Mouse (Mus musculus) heart, embryonic 10.5 days (tissue): ENCODE data around the gene Susd4. TPM values are rescaled to one million over a fixed set of nuclear protein-coding genes. Genes with fewer than 3 reads are reported as not detected.

Experiments used
- DNase-seq: peaks from one replicate; pipeline ENCODE4 v3.0.0-alpha.2; 2017; ENCODE audit warnings: low spot score
- H3K27ac ChIP-seq: fragments of 300-500 bp; sonication (generic); 2 replicates; pipeline ENCODE4 v1.5.1; 2016; ENCODE audit warnings: mild to moderate bottlenecking
- H3K27me3 ChIP-seq: fragments of 300-500 bp; sonication (generic); 2 replicates; pipeline ENCODE4 v1.6.1; 2016; ENCODE audit warnings: mild to moderate bottlenecking; ENCODE audit not compliant: poor library complexity, insufficient read depth, severe bottlenecking
- H3K36me3 ChIP-seq: fragments of 300-500 bp; sonication (generic); 2 replicates; pipeline ENCODE4 v1.6.1; 2016; ENCODE audit warnings: mild to moderate bottlenecking, moderate library complexity
- H3K4me1 ChIP-seq: fragments of 300-500 bp; sonication (generic); 2 replicates; pipeline ENCODE4 v1.6.1; 2016; ENCODE audit warnings: mild to moderate bottlenecking
- H3K4me3 ChIP-seq: fragments of 300-500 bp; sonication (generic); 2 replicates; pipeline ENCODE4 v1.5.1; 2016; ENCODE audit warnings: mild to moderate bottlenecking, moderate library complexity
- H3K9me3 ChIP-seq: fragments of 300-500 bp; sonication (generic); 2 replicates; pipeline ENCODE4 v1.6.1; 2016; ENCODE audit warnings: mild to moderate bottlenecking, moderate library complexity
- WGBS: fragments of 180-500 bp; shearing (Covaris S2); methylation state at CpG from one replicate; pipeline ENCODE4 v1.1.7; 2016; 5-methylcytosine and 5-hydroxymethylcytosine counted together
- polyA plus RNA-seq: library from polyadenylated mRNA; unstranded; fragments of >200 nt; fragmentation: Nextera tagmentation; extraction: Ambion mirVana; gene quantifications from 2 replicates; pipeline ENCODE4 v1.2.1, GENCODE M21; 2016

The Susd4 gene
- polyA plus RNA-seq, 1 experiment from 2014 or later = 9.4 TPM

- Histone ChIP-seq H3K9me3 (no peaks in the 10 kb centered on the region), H3K4me3 (no peak overlapping the region), H3K27me3 (no peaks in the 10 kb centered on the region), H3K27ac (no peak overlapping the region), H3K36me3 (no peaks in the 10 kb centered on the region), H3K4me1 (peaks cover 11% of the 10 kb centered on the region)
- DNase-seq = no peak
- 87% methylated on average over 4 of the region's 4 CpGs for WGBS
These were observed 150.7 kb downstream of the Susd4 start for GRCm38 (mm10) chr1:182914121-182914908.

- Histone ChIP-seq H3K27ac (no peak overlapping the region), H3K27me3 (no peaks in the 10 kb centered on the region), H3K4me1 (peaks cover under 1% of the 10 kb centered on the region), H3K9me3 (no peaks in the 10 kb centered on the region), H3K36me3 (no peaks in the 10 kb centered on the region), H3K4me3 (no peak overlapping the region)
- WGBS = 91% methylated on average over 5 of the region's 5 CpGs
- DNase-seq = no peak
These were observed 152.5 kb downstream of the Susd4 start for GRCm38 (mm10) chr1:182916166-182916565.

GRCm38 (mm10) chr1:182918718-182919346 is 155.2 kb downstream of the Susd4 start:
- DNase-seq = no peak
- H3K9me3 ChIP-seq = no peaks in the 10 kb centered on the region
- H3K27me3 ChIP-seq = no peaks in the 10 kb centered on the region
- H3K36me3 ChIP-seq = no peaks in the 10 kb centered on the region
- H3K4me1 ChIP-seq = no peaks in the 10 kb centered on the region; the same call in 1 of the 2 replicates
- 57% methylated on average over 8 of the region's 8 CpGs for WGBS
- H3K27ac ChIP-seq = no peak overlapping the region
- no peak overlapping the region for H3K4me3 ChIP-seq

- Histone ChIP-seq H3K27me3 (no peaks in the 10 kb centered on the region), H3K4me1 (peaks cover 9% of the 10 kb centered on the region), H3K27ac (no peak overlapping the region), H3K36me3 (no peaks in the 10 kb centered on the region), H3K9me3 (no peaks in the 10 kb centered on the region), H3K4me3 (no peak overlapping the region)
- 83% methylated on average over 4 of the region's 4 CpGs for WGBS
- DNase-seq = no peak
These were observed 159.2 kb downstream of the Susd4 start for GRCm38 (mm10) chr1:182922824-182923223.

- H3K36me3 ChIP-seq = no peaks in the 10 kb centered on the region
- WGBS = 89% methylated on average over 6 of the region's 6 CpGs
- H3K9me3 ChIP-seq = no peaks in the 10 kb centered on the region
- no peaks in the 10 kb centered on the region for H3K27me3 ChIP-seq
- peaks cover 9% of the 10 kb centered on the region; the same call in 1 of the 2 replicates for H3K4me1 ChIP-seq
- DNase-seq = no peak
- no peak overlapping the region for H3K27ac ChIP-seq
- H3K4me3 ChIP-seq = no peak overlapping the region
These were observed 162.8 kb downstream of the Susd4 start for GRCm38 (mm10) chr1:182926465-182926864.

GRCm38 (mm10) chr1:182927878-182928851 is 164.5 kb downstream of the Susd4 start:
- WGBS = 73% methylated on average over 19 of the region's 19 CpGs

GRCm38 (mm10) chr1:182935469-182935868 is 171.8 kb downstream of the Susd4 start:
- no peak overlapping the region for H3K27ac ChIP-seq
- no peaks in the 10 kb centered on the region for H3K4me1 ChIP-seq
- no peak for DNase-seq
- H3K9me3 ChIP-seq = no peaks in the 10 kb centered on the region
- 44% methylated on average over 6 of the region's 6 CpGs for WGBS
- no peaks in the 10 kb centered on the region for H3K27me3 ChIP-seq
- no peaks in the 10 kb centered on the region for H3K36me3 ChIP-seq
- H3K4me3 ChIP-seq = no peak overlapping the region

More at GRCm38 (mm10) chr1:182927878-182928851, 164.5 kb downstream of the Susd4 start:
- no peak overlapping the region for H3K4me3 ChIP-seq
- H3K27ac ChIP-seq = no peak overlapping the region
- DNase-seq = no peak
- H3K27me3 ChIP-seq = no peaks in the 10 kb centered on the region
- H3K36me3 ChIP-seq = no peaks in the 10 kb centered on the region
- H3K4me1 ChIP-seq = peaks cover 9% of the 10 kb centered on the region; the same call in 1 of the 2 replicates
- H3K9me3 ChIP-seq = no peaks in the 10 kb centered on the region

- H3K27me3 ChIP-seq = no peaks in the 10 kb centered on the region
- 76% methylated on average over 10 of the region's 10 CpGs for WGBS
- DNase-seq = no peak
These were observed 173.9 kb downstream of the Susd4 start for GRCm38 (mm10) chr1:182937486-182938120.

GRCm38 (mm10) chr1:182941921-182942320 is 178.3 kb downstream of the Susd4 start:
- no peaks in the 10 kb centered on the region for H3K36me3 ChIP-seq
- H3K9me3 ChIP-seq = no peaks in the 10 kb centered on the region
- no peak overlapping the region for H3K4me3 ChIP-seq
- H3K4me1 ChIP-seq = no peaks in the 10 kb centered on the region
- no peak overlapping the region for H3K27ac ChIP-seq
- H3K27me3 ChIP-seq = no peaks in the 10 kb centered on the region
- DNase-seq = no peak
- WGBS = 81% methylated on average over 2 of the region's 2 CpGs

More at GRCm38 (mm10) chr1:182937486-182938120, 173.9 kb downstream of the Susd4 start:
- Histone ChIP-seq H3K4me1 (no peaks in the 10 kb centered on the region), H3K27ac (no peak overlapping the region), H3K4me3 (no peak overlapping the region), H3K36me3 (no peaks in the 10 kb centered on the region), H3K9me3 (no peaks in the 10 kb centered on the region)

- no peaks in the 10 kb centered on the region for H3K27me3 ChIP-seq
- 77% methylated on average over 3 of the region's 3 CpGs for WGBS
These were observed 180.3 kb downstream of the Susd4 start for GRCm38 (mm10) chr1:182943911-182944310.

GRCm38 (mm10) chr1:182944638-182945037 is 181.0 kb downstream of the Susd4 start:
- Histone ChIP-seq H3K4me3 (no peak overlapping the region), H3K27me3 (no peaks in the 10 kb centered on the region), H3K27ac (no peak overlapping the region), H3K36me3 (no peaks in the 10 kb centered on the region), H3K4me1 (no peaks in the 10 kb centered on the region), H3K9me3 (no peaks in the 10 kb centered on the region)
- 78% methylated on average over 5 of the region's 5 CpGs for WGBS
- DNase-seq = no peak

More at GRCm38 (mm10) chr1:182943911-182944310, 180.3 kb downstream of the Susd4 start:
- no peak overlapping the region for H3K27ac ChIP-seq
- DNase-seq = no peak
- H3K9me3 ChIP-seq = no peaks in the 10 kb centered on the region
- H3K4me3 ChIP-seq = no peak overlapping the region
- H3K36me3 ChIP-seq = no peaks in the 10 kb centered on the region
- H3K4me1 ChIP-seq = no peaks in the 10 kb centered on the region

GRCm38 (mm10) chr1:182945561-182945960 is 181.9 kb downstream of the Susd4 start:
- Histone ChIP-seq H3K4me3 (no peak overlapping the region), H3K9me3 (no peaks in the 10 kb centered on the region), H3K36me3 (no peaks in the 10 kb centered on the region), H3K27me3 (0 out of 2 replicates have a peak, but pooled peaks cover 4% of the 10 kb centered on the region), H3K27ac (no peak overlapping the region), H3K4me1 (no peaks in the 10 kb centered on the region)
- no peak for DNase-seq
- 85% methylated on average over 6 of the region's 6 CpGs for WGBS
